Mouse (Mus musculus): ENCODE measurements at regions not wholly inside any gene's neighbourhood (a gene's known extent, or its start where the extent isn't known, plus 50 kb on each side); places are given as distances from the start of the nearest gene placed in this dataset.

DNA sequence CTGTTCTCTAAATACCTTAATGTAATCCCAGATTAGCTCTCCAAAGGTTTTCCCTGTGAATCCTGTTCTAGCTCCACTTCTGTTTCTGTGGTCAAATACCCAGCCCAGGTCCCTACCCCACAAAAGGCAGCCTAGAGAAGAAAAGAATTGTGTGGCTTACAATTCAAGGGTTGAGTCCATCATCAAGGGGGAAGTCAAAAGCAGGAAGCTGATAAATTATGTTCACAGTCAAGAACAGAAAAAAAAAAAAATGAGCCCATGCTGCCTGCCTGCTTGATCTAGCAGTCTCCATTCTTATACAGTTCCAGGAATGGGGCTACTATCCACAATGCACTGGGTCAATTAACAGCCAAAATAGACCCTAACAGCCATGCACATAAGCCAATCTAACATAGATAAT lies 285.7 kb downstream of the Actr3 start:
- TF ChIP-seq GATA1 (IDR thresholded peaks at IDR 0.05; ENCODE audit: borderline replicate concordance, low read length) (no peak), FLI1 (IDR thresholded peaks at IDR 0.05; ENCODE audit: low read length) (no peak)
